Mouse (Mus musculus) adrenal gland, postnatal 10 days (tissue): Measurements from ENCODE around the gene B3gnt3. TPM values are rescaled to one million over a fixed set of nuclear protein-coding genes. Genes with fewer than 3 reads are reported as not detected.
A peak's percentile ranks its signal among the peaks of the same experiment; 100 is the strongest.

Source experiments
- DNase-seq: peaks from one replicate; pipeline ENCODE4 v3.0.0; 2021; ENCODE audit warnings: mixed read lengths
- total RNA-seq, 2 experiments: library from RNA; stranded (reverse); gene quantifications; 2 replicates each; pipeline ENCODE4 v1.2.3; 2021

B3gnt3 gene
- total RNA-seq, 2 experiments from 2014 or later, result 6.4 to 6.7 TPM

DNA sequence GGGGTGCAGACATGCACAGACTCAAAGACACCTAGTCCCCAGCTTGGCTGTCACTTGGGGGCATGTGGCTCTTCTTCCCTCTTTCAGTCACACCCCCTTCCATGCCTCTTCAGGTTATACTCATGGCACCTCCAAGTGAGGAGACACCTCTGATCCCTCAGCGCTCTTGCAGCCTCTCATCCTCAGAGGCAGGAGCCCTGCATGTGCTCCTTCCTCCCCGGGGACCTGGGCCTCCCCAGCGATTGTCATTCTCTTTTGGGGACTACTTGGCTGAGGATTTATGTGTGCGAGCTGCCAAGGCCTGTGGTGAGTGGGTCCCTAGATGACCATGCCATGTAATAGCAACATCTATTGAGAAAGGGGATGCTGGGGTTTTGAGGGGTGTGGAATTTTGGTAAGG lies 23.4 kb downstream of the B3gnt3 start:
- no peak for DNase-seq

DNA sequence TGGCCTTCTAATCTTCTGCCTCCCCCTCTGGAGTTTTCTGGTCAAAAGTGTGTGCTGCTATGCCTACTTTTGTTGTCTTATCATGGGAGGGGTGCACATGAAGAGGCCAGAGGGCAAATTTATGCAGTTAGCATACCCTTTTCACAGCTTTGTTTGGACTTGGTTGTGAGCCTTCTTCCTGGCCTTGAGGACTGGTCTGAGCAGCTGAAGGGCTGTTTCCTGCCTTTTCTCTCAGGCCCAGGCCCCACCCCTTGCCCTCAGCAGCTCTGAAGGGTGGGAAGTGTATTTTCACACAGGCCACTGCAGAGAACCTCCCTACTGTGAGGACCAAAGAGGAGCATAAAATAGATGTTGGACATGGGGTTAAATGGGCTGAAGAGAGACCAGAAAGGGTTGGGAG lies 24.0 kb downstream of the B3gnt3 start:
- no peak for DNase-seq

DNA sequence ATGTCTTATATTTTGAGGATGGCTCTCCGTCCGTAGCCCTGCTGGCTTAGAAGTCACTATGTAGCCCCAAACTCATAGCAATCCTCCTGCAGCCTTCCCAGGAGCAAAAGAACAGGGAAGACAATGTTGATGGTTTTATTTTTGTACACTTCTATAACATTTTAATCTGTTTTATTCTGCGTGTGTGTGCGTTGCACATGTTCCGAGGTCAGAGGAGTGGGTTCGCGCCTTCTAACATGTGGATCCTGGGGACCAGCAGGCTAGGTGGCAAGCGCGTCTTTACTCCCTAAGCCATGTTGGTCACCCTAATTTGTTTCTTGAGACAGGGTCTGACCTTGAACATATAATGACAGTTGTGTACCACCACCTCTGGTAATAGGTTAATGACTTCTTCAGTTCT lies 24.8 kb downstream of the B3gnt3 start:
- DNase-seq, result no peak

DNA sequence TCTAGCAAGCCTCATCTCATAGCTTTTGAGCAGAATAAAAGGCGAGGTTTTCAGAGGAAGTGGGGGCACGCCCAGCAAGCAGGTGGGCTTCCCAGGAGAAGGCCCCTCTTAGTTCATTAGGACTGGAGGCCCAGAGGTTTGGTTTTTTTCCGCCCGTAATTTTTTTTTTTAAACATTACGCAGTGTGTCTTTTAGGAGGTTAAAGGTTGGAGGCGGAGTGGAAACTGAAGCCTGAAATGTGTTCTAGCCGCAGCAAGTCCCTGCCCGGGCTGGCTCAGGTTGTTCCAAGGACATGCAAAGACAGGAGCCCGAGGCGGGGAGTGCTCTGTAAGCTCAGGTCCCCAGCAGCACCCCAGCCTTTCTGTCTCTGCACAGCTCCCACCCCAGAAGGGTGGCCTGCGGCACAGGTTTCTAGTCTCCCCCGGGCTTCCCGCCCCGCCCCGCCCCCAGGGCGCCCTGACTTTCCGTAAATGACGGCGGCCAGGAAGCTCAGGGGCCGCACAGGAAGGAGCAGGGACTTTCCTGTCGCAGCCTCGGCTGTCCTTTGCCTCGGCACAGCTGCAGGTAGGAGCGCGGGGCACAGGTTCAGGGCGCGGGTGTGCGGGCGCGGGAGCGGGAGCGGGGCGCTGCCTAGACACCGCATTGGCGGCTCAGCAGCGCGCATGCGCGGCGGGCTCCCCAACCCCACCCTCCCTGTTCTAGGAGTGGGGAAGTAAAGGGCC lies 25.4 kb downstream of the B3gnt3 start, which contains the start of gene Jak3:
Gene Jak3 (plus strand): TSS at position 277 of the 722 bp plus-strand sequence.
- DNase-seq, result peak; percentile 76

DNA sequence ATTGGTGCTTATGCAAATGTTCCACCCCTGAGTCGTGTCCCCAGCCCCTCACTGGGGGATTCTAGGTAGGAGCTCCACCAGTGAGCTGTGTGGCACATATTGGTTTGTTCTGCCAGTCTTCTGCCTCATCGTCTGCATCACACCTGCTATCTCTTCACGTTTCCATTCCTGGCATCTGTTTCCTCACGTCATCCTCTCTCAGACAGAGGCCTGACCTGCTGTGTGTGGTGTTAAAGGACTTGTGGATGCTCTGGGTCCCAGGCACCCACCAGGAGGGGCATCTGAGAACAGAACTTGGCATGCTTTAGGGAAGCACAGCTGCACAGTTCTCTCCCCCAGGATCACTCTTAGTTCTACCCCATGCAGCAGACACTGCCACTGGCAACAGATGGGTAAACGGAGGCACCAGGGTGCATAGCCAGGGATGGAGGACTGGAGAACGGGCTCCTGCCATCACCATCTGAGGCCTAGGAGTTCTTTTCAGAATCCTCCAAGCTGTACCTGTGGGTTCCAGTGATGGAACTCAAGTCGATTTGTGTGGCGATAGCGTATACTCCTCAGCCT lies 26.1 kb downstream of the B3gnt3 start:
- no peak for DNase-seq

DNA sequence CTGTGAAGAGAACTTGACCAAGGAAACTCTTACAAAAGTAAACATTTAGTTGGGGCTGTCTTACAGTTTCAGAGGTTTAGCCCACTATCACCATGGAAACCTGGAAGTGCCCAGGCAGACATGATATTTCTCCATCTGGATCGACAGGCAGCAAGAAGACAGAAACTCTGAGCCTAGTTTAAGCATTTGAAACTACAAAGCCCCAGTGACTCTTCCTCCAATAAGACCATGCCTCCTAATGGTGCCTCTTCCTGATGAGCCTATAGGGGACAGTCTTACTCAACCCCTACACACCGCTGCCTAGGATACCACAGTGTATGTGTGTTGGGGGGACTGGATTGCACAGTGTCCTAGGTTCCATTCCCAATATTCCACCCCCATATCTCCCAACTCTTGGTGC lies 27.5 kb downstream of the B3gnt3 start:
- no peak for DNase-seq

DNA sequence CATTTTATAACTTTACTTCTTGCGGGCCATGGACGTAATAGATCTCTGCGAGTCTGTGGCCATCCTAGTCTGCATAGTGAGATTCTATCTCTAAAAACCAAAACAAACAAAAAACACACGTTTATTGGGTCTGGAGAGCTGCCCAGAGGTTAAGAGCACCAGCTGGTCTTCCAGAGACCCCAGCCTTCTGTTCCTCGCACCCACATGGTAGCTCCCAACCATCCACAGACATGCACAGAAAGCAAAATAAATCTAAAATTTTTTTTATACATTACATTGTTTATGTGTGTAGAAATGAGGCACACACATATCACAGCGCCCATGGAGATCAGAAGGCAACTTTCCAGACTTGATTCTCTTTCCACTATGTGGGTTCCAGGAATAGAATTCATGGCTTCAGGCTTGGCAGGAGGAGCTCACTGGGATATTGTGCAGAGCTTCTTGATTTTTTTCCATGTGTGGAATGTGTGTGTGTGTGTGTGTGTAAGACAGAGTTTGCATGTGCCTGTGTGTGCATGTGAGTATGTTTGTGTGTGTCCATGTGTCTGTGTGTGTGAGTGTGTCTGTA lies 29.3 kb downstream of the B3gnt3 start:
- no peak for DNase-seq

DNA sequence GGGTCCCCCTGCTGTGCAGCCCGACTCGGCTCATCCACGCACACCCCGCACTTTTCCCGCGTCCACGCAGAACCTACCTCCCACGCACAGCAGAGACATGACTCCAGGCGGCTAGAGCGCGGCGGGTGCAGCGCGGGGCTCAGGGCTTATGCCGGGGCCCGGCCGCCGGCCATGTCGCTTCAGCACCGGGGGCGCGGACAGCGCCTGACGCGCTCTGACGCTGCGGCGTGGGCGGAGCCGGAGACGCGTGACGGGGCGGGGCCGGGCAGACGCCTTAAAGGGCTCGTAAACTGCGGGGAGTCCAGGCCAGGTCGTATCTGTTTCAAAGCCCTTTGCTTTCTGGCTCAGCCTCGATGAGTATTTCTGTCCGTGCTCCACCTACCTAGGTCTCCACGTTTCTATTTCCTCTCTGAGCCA lies 30.0 kb downstream of the B3gnt3 start, which contains the start of gene Unc13a:
Gene Unc13a (minus strand): TSS at position 209 of the 417 bp plus-strand sequence.
- DNase-seq, result peak; percentile 97

DNA sequence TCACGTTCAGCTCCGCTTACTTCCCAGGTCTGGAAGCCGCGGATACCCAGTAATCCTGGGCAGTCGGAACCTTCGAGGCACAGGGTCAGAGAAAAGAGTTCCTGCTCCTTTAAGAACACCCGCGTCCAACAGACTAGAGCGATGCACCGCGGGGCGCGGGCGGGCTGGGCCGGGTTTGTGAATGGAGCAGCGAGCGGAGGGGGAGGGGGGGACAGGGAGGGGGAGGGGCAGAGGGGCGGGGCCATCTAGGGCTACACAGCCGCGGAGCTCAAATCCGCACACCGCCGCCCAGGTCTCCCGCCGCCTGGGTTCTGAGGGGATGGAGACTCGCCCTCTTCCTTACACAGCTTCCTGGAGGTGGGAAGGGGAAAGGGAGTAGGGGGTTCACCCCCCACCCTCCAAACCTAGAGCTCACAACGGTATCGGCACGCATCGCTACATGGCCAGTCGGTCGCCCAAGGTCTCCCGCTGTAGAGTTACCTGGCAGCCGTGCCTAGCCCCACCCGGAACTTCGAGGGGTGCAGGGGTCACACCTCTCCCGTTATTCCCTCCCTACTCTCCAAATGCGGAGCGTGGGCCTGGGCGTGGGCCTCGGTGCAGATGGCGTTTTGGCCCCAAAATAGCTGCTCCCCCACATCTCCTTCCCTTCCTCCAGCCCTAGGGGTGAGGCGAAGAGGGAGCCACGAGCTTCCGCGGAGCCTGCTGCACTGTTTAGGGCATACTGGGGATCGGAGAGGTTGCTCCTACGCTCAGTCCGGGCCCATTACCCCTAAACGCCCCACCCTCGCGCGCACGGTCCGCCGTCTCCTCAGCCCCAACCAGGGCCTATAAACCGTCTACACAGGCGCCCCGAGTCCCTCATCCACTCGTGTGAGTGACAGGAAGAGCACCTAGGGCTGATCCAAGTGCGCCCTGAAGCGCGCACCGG lies 30.7 kb downstream of the B3gnt3 start:
- DNase-seq, result peak; percentile 58

DNA sequence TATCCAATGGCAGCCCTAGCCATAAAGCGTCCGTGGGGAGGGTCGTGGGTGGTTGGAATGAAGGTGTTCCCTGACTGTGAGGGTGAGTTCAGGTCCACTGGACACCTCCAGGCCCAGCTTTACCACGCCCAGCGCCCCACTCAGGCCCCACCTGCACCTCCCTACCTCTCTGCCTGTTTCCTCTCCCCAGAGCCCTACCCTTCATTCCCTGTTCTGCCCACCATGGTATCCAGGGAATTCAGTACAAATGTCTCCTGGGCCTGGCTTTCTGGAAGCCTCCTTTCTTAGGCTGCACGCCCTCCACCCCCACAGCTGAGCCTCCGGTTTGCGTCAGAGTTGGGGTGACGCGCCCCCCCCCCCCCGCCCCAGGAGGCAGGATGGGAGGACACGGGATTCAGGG lies 31.4 kb downstream of the B3gnt3 start:
- DNase-seq, result no peak

DNA sequence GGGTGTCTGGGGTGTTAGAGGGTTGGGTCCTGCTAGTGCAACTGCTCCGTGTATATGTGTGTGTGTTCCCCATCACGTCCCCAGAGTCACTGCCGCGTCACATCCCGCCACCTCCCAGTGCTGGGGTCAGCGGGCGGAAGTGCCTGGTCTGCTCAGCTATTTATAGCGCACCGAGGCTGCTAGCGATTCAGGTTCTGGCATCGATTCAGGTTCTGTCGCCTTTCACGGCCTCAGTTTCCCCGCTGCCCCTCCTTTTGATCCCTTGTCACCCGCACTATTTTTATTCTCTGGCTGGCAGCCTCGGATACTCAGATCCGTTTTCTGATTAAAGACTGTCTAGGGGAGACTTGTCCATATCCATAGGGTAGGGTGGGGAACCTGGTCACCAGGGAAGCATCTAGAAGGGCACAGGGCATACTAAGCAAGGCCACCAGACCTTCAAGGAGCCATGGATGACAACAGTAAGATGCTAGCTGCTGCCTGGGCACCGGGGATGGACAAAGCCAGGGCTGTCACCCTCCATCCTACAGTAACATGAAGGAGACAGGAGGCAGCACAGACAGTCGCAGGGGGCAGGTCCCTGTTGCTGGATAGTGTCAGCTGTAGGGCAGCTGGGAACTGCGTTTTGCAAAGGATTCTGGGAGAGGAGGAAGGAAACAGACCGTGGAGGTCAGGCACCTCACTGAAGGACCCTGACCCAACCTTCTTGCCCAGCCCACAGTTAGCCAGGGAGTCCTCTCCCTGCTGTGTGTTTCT lies 33.2 kb downstream of the B3gnt3 start:
- peak; percentile 53 for DNase-seq

DNA sequence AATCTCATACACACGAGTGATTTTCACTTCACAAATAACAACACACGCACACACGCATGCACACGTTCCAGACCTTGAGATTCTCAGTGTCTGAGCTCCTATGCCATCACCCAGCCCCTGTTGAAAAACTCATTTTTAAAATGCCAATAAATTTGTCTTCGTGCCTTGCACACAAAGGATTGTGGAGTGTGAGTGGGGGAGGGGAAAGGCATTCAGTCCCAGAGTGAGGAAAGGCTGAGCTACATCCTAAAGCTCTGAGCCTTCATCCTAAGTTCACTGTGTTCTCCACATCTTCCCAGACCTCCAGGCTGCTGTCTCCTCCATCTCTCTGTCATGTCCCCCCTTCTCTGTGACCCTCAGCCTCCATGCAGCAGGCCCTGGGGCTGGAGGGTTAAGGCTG lies 34.3 kb downstream of the B3gnt3 start:
- no peak for DNase-seq

DNA sequence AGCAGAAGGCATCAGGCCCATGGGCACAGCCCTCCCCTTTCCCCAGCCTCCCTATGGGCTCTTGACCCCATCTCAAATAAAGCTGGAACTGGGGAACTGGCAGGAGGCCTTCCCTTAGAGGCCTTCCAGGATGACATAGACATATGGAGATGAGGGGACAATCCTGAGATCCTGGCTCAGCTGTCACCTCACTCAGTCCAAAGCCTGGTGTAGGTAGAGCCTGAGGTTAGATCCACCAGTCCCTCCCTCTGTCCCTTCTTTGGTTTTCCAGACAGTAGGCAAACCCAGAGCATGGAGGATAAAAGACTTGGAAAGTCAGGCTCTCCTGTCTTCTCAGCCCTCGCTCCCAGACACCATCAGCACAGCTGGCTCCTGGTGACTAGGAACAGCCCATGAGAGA lies 34.7 kb downstream of the B3gnt3 start:
- no peak for DNase-seq

DNA sequence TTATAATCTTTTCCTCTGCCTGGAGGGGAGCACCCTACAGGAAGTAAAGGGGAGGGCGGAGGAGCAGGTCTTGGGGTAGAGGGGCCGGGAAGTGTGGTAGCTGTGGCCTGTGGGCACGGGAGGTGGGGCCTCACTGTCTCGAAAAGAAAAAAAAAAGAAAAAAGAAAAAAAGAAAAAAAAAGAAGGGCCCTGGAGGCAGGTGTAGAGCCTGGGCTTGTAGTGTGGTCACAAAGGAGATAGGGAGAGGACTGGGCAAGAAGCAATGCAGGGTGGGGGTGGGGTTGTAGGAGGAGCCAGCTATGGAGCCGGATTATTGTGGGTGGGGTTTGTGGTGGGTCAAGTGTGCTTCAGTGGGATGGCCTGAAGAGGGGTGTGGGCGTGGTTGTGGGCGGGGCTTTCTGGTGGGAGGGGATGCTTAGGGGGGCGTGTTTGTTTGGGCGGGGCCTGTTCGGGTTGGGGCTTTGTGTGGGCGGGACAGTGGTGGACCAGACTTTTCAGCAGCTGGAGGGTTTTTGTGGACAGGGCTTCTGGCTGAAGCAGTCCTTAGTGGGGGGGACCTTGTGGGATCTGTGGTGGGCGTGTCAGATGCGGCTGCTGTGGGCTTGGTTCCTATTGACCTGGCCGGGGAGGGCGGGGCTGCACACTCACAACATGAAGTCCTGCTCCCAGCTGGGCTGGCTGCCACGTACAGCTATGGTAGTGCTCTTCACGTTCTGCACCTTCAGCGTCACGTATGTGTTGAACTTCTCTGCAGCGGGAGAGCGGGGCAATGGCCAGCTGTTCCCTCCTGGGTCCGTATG lies 36.1 kb downstream of the B3gnt3 start:
- DNase-seq, result peak; percentile 78

DNA sequence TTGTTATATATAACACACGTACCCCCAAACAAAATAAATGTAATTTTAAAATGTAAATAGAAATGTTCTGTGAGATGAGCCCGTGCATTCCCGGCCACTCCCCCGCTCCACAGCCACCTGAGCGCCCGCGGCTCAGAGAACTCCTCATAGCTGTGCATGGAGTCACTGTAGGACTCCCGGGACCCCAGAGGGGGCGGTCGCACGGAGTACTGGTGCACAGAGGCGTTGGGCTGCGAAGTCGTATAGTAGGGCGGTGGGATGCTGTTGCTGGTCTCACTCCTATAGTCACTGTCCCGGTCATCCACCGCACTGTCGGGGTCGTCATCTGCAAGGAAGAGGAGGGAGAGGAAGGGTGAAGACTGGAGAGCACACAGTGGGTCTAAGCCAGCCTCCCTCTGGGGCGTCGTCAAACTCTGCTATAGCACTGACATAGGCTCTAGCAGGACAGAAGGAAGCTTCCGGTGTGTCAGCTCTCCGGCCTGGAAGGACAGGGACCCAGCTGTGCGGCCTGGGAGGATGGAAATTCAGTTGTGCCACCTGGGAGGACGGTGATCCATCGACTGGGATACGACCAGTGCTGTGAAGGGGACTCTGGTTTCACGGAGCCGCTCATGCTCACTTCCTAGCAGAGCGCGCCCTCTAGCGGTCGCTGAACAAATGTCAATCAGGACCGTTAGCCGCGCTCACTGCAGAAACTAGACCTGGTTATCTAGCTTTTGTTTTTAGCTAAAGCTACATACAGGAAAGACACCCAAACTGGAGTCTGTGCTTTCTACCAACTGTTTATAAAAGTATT lies 41.1 kb downstream of the B3gnt3 start:
- peak; percentile 91 for DNase-seq

DNA sequence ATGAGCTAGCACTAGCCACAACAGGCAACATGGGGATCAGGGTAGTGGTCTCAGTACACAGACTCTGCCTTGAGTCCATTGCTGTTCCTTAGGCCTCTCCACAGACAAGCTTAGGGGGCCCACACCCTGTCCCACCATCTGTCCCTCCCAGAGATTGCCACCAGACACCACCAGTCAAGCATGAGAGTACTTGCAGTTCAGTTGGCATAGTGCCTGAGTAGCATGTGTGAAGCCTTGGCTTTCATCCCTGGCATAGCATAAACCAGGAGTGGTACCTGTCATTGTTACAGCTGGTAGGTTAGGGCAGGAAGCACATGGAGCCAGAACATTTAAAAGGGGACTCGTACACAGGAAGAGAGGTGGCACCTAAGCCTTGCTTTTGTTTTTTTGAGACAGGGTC lies 41.8 kb downstream of the B3gnt3 start:
- DNase-seq, result no peak

DNA sequence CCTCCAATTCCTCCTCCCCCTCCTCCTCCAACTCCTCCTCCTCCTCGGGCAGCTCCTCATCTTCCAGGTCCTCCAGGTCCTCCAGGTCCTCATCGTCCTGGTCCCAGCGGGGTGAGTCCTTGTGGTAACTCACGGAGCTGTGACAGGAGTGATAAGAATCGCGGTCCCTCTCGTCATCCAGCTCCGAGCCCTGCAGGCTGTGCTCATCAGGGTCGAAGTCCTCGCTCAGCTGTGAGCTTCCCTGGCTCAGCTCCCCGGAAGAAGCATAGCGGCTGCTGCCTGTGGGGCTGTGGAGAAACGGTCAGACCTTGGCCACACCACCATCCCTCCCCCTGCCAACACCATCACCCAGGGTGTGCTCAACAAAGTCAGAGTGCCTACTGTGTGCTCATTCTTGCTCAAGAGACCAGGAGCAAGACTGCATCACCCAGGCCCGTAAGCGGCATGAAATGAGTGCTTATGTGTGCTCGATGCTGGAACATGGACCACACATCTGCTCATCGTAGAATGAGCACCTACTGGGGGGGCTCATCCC lies 43.0 kb downstream of the B3gnt3 start:
- no peak for DNase-seq

DNA sequence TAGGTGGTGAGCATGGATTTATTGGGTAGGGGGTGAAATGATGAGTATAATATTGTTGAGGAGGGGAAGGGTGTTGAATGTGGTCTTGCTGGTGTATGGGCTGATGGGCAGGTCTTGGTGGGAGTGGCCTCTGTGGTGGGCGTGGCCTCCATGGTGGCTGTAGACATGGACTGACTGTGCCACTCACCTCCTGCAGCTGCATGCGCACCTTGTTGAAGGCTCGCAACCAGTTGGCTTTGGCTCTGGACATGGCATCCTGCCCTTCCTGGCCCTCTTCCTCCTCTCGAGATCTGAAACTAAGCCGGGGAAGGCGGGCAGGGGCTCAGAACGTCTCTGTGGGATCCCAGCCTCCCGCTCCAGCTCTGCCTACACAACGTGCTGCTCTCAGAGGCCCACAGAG lies 43.8 kb downstream of the B3gnt3 start:
- DNase-seq, result no peak

DNA sequence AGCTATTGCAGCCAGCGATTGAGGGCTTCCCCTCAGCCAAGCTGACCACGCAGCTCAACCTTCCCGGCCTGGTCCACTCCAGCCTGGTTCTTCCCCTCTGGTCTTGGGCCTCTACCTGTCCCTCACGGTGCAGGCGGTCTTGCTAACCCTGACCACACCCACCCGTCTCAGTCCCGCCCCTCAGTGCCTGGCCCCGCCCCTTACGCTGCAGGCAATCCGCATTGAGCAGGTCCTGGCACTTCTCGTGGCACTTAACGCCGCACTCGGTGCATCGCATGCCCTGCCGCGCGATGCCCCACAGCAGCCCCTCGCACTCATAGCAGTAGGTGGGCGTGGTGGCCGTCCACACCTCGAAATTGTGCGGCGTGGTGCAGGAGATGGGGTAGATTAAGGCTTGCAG lies 47.0 kb downstream of the B3gnt3 start:
- DNase-seq, result peak; percentile 65

DNA sequence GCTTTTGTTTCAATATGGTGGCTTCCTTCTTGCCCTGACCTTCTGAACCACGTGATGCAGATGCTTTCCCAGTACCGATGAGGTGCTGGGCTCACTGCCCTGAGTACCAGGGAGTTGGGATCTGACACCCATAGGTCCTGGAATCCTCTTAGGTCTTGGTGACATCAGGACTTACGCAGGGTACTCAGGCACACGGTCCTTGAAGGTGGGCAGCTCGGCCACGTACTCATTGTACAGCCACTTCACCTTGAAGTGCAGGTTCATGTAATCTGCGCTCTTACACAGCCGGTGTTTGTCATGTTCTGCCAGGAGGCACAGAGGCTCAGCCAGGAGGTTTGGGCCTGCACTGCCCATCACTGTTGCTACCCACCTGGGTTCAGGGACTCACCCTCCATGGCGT lies 56.1 kb downstream of the B3gnt3 start:
- no peak for DNase-seq
